Comparison of ENCODE assay signal across 7 mouse cellular contexts in genomic region chr1:89525825-89526224, GRCm38 (mm10).
A peak's percentile ranks its signal among the peaks of the same experiment; 100 is the strongest.
DNase-seq lines count a peak whose midpoint lies in the region; ATAC-seq and TF ChIP-seq lines count a peak whose summit lies in the region.

No protein-coding gene starts in this region.

- H3K4me2 ChIP-seq in midbrain, embryonic 12.5 days (replicated peaks) = no peak overlapping the region

- peak; percentile 38; the same call in 1 of the 2 replicates for ATAC-seq in midbrain, embryonic 12.5 days (ENCODE audit: low FRiP score, low read depth)

- intact Hi-C loops in heart, postnatal 10 days (cut with DNase I) = loop anchor here (1.0 to 10.0 kb wide), 5 partner anchors 55 to 781 kb away; no protein-coding TSS in a partner anchor

- peak overlapping the region; percentile 12 for H3K4me3 ChIP-seq in cerebellum, adult 2 months (replicated peaks; ENCODE audit: insufficient read depth, low read depth, low read length)
- H3K4me3 ChIP-seq in layer of hippocampus, adult 2 months = no peak overlapping the region
- no peak overlapping the region for H3K4me3 ChIP-seq in midbrain, embryonic 12.5 days

- no peaks in the 10 kb centered on the region for H3K27me3 ChIP-seq in cerebellum, adult 2 months (ENCODE audit: control insufficient read depth, insufficient read depth, low read length)
- peaks cover 17% of the 10 kb centered on the region for H3K27me3 ChIP-seq in midbrain, embryonic 12.5 days

- WGBS in cerebellum, adult 2 months = 7% methylated on average over 13 of the region's 13 CpGs
- 49% methylated on average over 13 of the region's 13 CpGs for WGBS in midbrain, embryonic 12.5 days

- no peaks in the 10 kb centered on the region for H3K9me3 ChIP-seq in midbrain, embryonic 12.5 days

- peaks cover 45% of the 10 kb centered on the region for H3K4me1 ChIP-seq in cerebellum, adult 2 months (ENCODE audit: control insufficient read depth, insufficient read depth, low read length)
- peaks cover 36% of the 10 kb centered on the region for H3K4me1 ChIP-seq in midbrain, embryonic 12.5 days

- TF ChIP-seq POLR2A in cerebellum, adult 2 months (IDR thresholded peaks at IDR 0.05; ENCODE audit: borderline replicate concordance, insufficient read depth, low read length) = no peak

- H3K27ac ChIP-seq in cerebellum, adult 2 months (ENCODE audit: insufficient read depth, low read length) = no peak overlapping the region
- no peak overlapping the region for H3K27ac ChIP-seq in layer of hippocampus, adult 2 months
- no peak overlapping the region for H3K27ac ChIP-seq in midbrain, embryonic 12.5 days (replicated peaks)

- no peak overlapping the region for H3K9ac ChIP-seq in midbrain, embryonic 12.5 days (replicated peaks)

- peak; percentile 39 to 44 for DNase-seq in urinary bladder, postnatal 36 days (ENCODE audit: low spot score in 2 of 2)
- no peak for DNase-seq in urinary bladder, postnatal 10 days (ENCODE audit: low spot score)
- peak; percentile 85 to 96 for DNase-seq in cerebellum, adult 2 months
- peak; percentile 70 to 76 for DNase-seq in heart, postnatal 10 days
- DNase-seq in layer of hippocampus, adult 2 months (ENCODE audit: low spot score in 2 of 2) = peak; percentile 60 to 63
- no peak for DNase-seq in spleen, postnatal 10 days (ENCODE audit: low spot score in 2 of 2)

- H3K36me3 ChIP-seq in midbrain, embryonic 12.5 days = no peaks in the 10 kb centered on the region

- peak; percentile 97 for TF ChIP-seq CTCF in cerebellum, adult 2 months (IDR thresholded peaks at IDR 0.05; ENCODE audit: borderline replicate concordance, insufficient read depth, low read depth, low read length)
- TF ChIP-seq CTCF in layer of hippocampus, adult 2 months (conservative IDR thresholded peaks at IDR 0.05) = peak; percentile 89

Comparison
In these comparisons a context has a peak if more than half of its experiments do, and no peak if none do; other contexts are left out.
1. DNase-seq: peak in urinary bladder, postnatal 36 days (2 of 2), cerebellum, adult 2 months (2 of 2), heart, postnatal 10 days (2 of 2) and layer of hippocampus, adult 2 months (2 of 2); none in urinary bladder, postnatal 10 days (single experiment) and spleen, postnatal 10 days (0 of 2).